Mouse (Mus musculus) mesoderm, embryonic 11.5 days (tissue): ENCODE data around the gene Tanc1.
A peak's percentile ranks its signal among the peaks of the same experiment; 100 is the strongest.

Experiments used
- DNase-seq: peaks from one replicate; pipeline ENCODE4 v3.0.0-alpha.2; 2012; ENCODE audit warnings: low read depth, low spot score

Tanc1 gene

GRCm38 (mm10) chr2:59612733-59613473 is 1.1 kb downstream of the Tanc1 start:
- no peak for DNase-seq

GRCm38 (mm10) chr2:59613474-59614019 is 1.7 kb downstream of the Tanc1 start:
- peak; percentile 45 for DNase-seq

- DNase-seq, result no peak
Measured at GRCm38 (mm10) chr2:59616890-59617289, 5.0 kb downstream of the Tanc1 start.

GRCm38 (mm10) chr2:59618996-59619395 is 7.2 kb downstream of the Tanc1 start:
- no peak for DNase-seq

- DNase-seq, result no peak
Measured at GRCm38 (mm10) chr2:59620601-59621000, 8.8 kb downstream of the Tanc1 start.

GRCm38 (mm10) chr2:59622514-59623139 is 10.8 kb downstream of the Tanc1 start:
- DNase-seq, result peak; percentile 70

GRCm38 (mm10) chr2:59623858-59624257 is 12.0 kb downstream of the Tanc1 start:
- DNase-seq, result no peak

GRCm38 (mm10) chr2:59625416-59625815 is 13.6 kb downstream of the Tanc1 start:
- no peak for DNase-seq

- DNase-seq, result no peak
Measured at GRCm38 (mm10) chr2:59625927-59626326, 14.1 kb downstream of the Tanc1 start.

GRCm38 (mm10) chr2:59626422-59626821 is 14.6 kb downstream of the Tanc1 start:
- no peak for DNase-seq

GRCm38 (mm10) chr2:59627502-59627901 is 15.7 kb downstream of the Tanc1 start:
- no peak for DNase-seq

GRCm38 (mm10) chr2:59628057-59628901 is 16.4 kb downstream of the Tanc1 start:
- no peak for DNase-seq

GRCm38 (mm10) chr2:59629829-59630228 is 18.0 kb downstream of the Tanc1 start:
- DNase-seq, result no peak

GRCm38 (mm10) chr2:59631406-59631805 is 19.6 kb downstream of the Tanc1 start:
- DNase-seq, result no peak

GRCm38 (mm10) chr2:59633761-59634430 is 22.1 kb downstream of the Tanc1 start:
- DNase-seq, result no peak

GRCm38 (mm10) chr2:59637040-59637785 is 25.4 kb downstream of the Tanc1 start:
- DNase-seq, result no peak

- DNase-seq, result no peak
Measured at GRCm38 (mm10) chr2:59642722-59643121, 30.9 kb downstream of the Tanc1 start.

GRCm38 (mm10) chr2:59644816-59645215 is 33.0 kb downstream of the Tanc1 start:
- peak; percentile 43 for DNase-seq

- DNase-seq, result no peak
Measured at GRCm38 (mm10) chr2:59645515-59645914, 33.7 kb downstream of the Tanc1 start.

- no peak for DNase-seq
Measured at GRCm38 (mm10) chr2:59646740-59647390, 35.0 kb downstream of the Tanc1 start.
